Mouse (Mus musculus): ENCODE results near the gene Tgfbr3l.

DNA sequence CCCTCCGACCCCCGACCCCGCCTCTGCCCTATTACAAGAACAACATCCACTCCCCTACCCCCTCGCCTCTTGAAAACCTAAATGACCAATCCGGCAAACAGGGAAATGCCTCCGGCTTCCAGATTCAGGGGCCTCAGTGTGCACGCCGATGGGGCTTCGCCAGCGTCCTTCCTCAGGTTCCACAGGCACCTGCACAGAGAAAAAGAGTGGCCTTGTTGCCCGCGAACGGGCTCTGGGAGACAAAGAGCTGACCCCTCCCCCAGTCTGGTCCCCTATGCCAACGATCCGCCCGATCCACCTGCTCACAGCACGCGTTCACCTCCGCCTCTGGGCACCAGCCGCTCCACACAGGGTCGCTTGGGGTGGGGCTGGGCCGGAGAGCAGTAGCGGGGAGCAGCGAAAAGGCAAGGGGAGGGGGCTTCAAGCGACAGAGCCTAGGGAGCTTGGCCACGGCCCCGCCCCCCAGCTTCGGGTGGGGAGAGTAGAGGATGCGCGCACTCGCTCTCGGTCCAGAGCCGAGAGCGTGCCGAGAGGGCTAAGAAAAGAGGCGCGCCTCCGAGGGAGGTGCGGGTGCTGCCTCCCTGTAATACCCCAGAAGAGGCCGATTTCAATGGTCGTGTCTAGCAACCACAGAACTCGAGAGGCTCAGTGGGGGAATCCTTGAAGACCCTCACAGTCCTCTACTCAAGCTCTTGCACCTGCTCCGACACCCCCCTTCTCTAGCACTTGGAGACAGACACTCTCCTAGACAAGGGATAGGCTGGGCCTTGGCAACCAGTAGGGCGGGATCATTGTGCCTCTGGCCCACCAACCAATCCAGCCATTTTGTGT, 31.0 kb upstream of the Tgfbr3l start, which contains the start of gene Prr36:
- TF ChIP-seq CTCF (IDR thresholded peaks at IDR 0.05; ENCODE audit: low read depth, low read length) (no peak), GATA1 (IDR thresholded peaks at IDR 0.05; ENCODE audit: borderline replicate concordance, low read length) (no peak), TAL1 (conservative IDR thresholded peaks at IDR 0.05; ENCODE audit: low read depth, low read length) (no peak), POLR2AphosphoS5 (IDR thresholded peaks at IDR 0.05; ENCODE audit: insufficient replicate concordance, low read depth, low read length) (no peak), GATA2 (IDR thresholded peaks at IDR 0.05; ENCODE audit: borderline replicate concordance, low read depth, low read length) (no peak)
